Mouse (Mus musculus) lung, postnatal 25 days (tissue): ENCODE data around the gene Rab28.
"Not testable (repeated sequence)": the region's sequence is repeated elsewhere in the genome, so short reads cannot be mapped to it uniquely, and the experiment has no call there.

Source experiments
- DNase-seq: peaks from one replicate; pipeline ENCODE4 v3.0.0; 2022; ENCODE audit warnings: low spot score

Rab28 gene

GRCm38 (mm10) chr5:41708051-41708630 is at the start of gene Rab28:
Gene Rab28, minus strand, starts transcription at chr5:41708157.
- peak; percentile 97 for DNase-seq

DNA sequence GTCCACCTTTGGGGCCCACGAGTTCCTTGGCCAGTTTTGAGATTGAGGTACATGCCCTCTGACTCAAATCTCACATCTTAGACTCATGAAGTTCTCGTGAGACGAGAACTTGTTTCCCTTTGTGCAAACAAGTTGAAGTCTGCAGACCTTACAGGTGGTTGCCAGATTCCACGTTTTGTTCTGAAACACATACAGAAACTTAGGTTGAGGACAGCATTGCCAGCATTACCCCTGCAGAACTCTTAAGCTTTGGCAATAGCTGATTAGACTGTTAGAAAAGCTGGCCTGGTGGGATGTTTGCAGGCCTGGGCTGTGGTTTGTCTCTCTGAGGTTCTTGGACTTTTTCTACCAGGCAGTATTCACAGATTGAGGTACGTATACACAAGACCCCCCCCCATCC is 49.4 kb upstream of the Rab28 start:
- no peak for DNase-seq

GRCm38 (mm10) chr5:41756396-41756795 is 48.4 kb upstream of the Rab28 start:
- DNase-seq = no peak

DNA sequence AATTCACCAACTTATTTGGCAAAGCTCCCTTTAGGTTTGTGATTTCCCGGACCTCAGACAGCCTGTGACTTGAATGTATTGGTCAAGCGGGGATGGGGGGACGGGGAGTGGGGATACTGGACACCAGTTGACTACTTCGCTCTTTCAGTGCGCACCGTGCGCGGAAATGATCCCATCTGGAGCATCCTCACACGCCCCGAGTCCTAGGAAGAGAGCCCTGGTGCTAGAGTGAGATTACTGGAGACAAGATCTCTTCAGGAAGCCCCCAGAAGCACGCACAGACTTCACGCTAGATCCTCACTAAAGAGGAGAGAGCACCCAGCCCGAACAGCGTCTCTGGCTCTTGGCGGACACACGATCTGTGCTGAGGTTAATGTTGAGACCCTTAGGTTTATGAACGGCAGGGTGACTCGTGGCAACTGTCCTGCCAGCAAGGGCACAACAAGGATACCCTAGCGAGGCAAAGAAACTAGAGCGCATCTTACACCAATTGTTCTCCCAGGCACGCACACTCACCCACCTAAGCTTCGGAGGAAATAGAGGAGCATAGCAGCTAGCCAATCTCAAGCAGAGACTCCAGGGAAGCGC is 47.5 kb upstream of the Rab28 start:
- no peak for DNase-seq

- no peak for DNase-seq
Observed at GRCm38 (mm10) chr5:41754836-41755235, 46.9 kb upstream of the Rab28 start.

DNA sequence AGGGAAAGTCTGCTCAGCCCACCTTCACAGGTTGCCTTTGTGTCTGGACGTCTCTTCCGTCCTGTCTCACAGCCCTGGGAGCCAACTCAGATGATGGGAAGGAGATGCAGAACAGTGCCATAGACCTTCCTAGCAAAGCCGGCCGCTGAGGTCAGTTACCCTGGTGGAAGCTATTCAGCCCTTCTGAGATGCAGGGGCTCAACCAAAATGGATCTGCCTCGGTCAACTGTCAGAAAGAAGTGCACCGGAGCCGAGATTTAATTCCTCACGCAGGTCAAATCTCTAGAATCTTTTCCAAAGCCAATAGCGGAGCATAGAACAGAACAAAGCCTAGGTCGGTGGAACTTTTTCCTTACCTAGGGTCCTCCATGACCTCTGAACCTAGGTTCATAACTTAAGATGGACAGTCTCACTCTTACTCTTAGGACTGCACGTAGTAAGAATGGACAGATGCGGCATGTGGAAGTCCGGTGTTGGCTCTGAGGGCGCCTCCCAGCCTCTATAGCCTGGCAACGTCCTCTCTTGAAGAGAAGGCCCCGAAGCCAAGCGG is 46.3 kb upstream of the Rab28 start:
- DNase-seq = no peak

GRCm38 (mm10) chr5:41752721-41753120 is 44.8 kb upstream of the Rab28 start:
- DNase-seq = no peak

- no peak for DNase-seq
Observed at GRCm38 (mm10) chr5:41744898-41745780, 37.2 kb upstream of the Rab28 start.

DNA sequence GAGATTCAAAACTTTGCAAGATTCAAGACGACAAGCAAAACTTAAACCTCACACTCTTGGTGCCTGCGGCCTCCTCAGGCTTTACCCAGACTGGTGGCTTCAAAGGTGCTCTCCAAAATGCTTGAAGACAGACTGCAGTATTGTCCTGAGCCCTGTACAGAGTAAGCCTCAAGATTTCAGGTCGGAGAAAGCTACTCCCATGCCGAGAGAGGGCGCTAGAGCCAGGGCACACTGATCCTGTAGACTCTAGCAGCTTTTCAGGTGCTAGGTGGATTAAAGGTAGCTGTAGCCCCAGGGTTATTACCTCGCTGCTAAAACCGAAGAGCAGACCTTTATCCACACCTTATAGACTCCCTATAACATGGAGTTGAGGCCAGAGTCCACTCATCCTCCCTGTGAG is 36.3 kb upstream of the Rab28 start:
- DNase-seq = no peak

GRCm38 (mm10) chr5:41738817-41739216 is 30.9 kb upstream of the Rab28 start:
- DNase-seq = no peak

- DNase-seq = no peak
Observed at GRCm38 (mm10) chr5:41737039-41737438, 29.1 kb upstream of the Rab28 start.

GRCm38 (mm10) chr5:41727017-41727416 is 19.1 kb upstream of the Rab28 start:
- DNase-seq = no peak

- DNase-seq = no peak
Observed at GRCm38 (mm10) chr5:41725573-41725972, 17.6 kb upstream of the Rab28 start.

- DNase-seq = peak; percentile 39
Observed at GRCm38 (mm10) chr5:41707115-41708015, 592 bp downstream of the Rab28 start.

GRCm38 (mm10) chr5:41706777-41707114 is 1.2 kb downstream of the Rab28 start:
- DNase-seq = no peak

- DNase-seq = not testable (repeated sequence)
Observed at GRCm38 (mm10) chr5:41701085-41701484, 6.9 kb downstream of the Rab28 start.

GRCm38 (mm10) chr5:41697958-41698357 is 10.0 kb downstream of the Rab28 start:
- DNase-seq = no peak

DNA sequence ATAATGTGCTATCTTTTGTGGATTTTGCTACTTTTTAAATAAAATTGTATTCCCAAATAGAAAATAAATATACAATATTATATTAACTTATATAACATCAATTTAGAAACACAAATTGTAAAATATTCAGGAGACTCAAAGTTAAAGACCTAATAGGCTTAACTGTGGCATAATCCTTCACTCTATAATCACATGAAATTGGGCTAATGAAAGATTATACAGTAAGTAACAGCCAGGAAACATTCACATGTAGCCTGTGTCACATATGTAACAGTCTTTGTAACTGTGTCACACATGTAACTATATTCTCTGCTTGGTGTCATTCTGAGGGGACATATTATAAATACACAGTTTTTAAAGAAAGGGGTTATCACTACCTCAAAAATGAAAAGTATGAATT is 22.9 kb downstream of the Rab28 start:
- no peak for DNase-seq

GRCm38 (mm10) chr5:41683976-41684375 is 24.0 kb downstream of the Rab28 start:
- no peak for DNase-seq

DNA sequence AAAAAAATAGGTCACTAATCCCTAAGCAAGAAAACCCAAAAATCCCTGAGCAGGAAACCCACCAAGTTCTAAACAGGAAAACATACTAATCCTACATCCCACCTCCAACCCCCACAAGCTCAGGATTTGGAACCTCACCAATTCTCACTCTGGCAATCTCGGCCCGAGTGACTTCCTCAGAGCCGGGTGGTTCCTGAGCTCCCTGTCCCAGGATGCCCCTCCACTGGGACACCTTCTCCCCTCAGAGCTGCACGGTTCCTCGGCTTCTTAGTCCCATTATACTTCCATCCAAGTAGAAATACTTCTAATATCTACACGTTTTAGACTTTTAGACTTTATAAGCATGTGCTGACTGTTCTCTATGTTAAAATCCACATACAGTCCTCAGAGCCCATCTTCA is 41.9 kb downstream of the Rab28 start:
- no peak for DNase-seq

DNA sequence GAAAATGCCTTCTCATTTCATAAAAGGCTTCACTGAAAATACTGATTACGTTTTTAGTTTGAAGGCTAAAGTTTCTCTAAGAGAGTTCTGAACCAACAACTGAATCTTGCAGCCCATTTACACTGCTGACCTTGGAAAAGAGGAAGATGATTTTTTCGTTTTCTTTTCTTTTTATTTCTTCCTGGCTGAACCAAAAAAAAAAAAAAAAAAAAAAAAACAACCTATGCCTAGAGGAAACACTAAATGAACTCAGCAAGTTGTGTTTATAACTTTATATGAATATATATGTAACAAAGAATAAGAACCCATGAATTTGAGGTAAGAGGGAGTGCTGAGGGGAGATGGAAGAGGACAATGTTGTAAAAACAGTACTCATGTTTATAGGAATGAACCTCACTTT is 71.2 kb downstream of the Rab28 start:
- DNase-seq = no peak
